Mouse (Mus musculus) heart, embryonic 11.5 days (tissue): ENCODE data around the gene Agl. TPM values are rescaled to one million over a fixed set of nuclear protein-coding genes. Genes with fewer than 3 reads are reported as not detected.

ENCODE experiments used
- ATAC-seq: fragments of 200-750 bp; cut with Nextera tagmentation; replicated peaks from 2 replicates; pipeline ENCODE4 v1.8.0; 2017; ENCODE audit warnings: moderate library complexity; ENCODE audit not compliant: insufficient number of reproducible peaks, low FRiP score, low TSS enrichment
- H3K27ac ChIP-seq: fragments of 300-500 bp; sonication (generic); 2 replicates; pipeline ENCODE4 v1.5.1; 2014; ENCODE audit warnings: mild to moderate bottlenecking, low read depth, low read length
- H3K27me3 ChIP-seq: fragments of 300-500 bp; sonication (generic); 2 replicates; pipeline ENCODE4 v1.6.1; 2014; ENCODE audit warnings: mild to moderate bottlenecking, low read length, mixed read lengths; ENCODE audit not compliant: control insufficient read depth, insufficient read depth
- H3K36me3 ChIP-seq: fragments of 300-500 bp; sonication (generic); 2 replicates; pipeline ENCODE4 v1.6.1; 2014; ENCODE audit warnings: mild to moderate bottlenecking, low read length, moderate library complexity, mixed read lengths; ENCODE audit not compliant: control insufficient read depth, insufficient read depth
- H3K4me1 ChIP-seq: fragments of 300-500 bp; sonication (generic); 2 replicates; pipeline ENCODE4 v1.6.1; 2014; ENCODE audit warnings: low read length; ENCODE audit not compliant: control insufficient read depth, insufficient read depth
- H3K4me2 ChIP-seq: fragments of 300-500 bp; sonication (generic); 2 replicates; pipeline ENCODE4 v1.6.1; 2014; ENCODE audit warnings: mild to moderate bottlenecking, moderate library complexity
- H3K4me3 ChIP-seq: fragments of 300-500 bp; sonication (generic); 2 replicates; pipeline ENCODE4 v1.5.1; 2014; ENCODE audit warnings: low read depth, low read length
- H3K9ac ChIP-seq: fragments of 300-500 bp; sonication (generic); 2 replicates; pipeline ENCODE4 v1.6.1; 2014; ENCODE audit warnings: mild to moderate bottlenecking, low read depth, low read length, moderate library complexity
- H3K9me3 ChIP-seq: fragments of 300-500 bp; sonication (generic); replicated peaks from 2 replicates; pipeline ENCODE4 v1.6.1; 2016; ENCODE audit warnings: low read length; ENCODE audit not compliant: control insufficient read depth
- WGBS: fragments of 180-500 bp; shearing (Covaris S2); extraction: QIAGEN DNeasy Blood & Tissue Kit; methylation state at CpG from one replicate; pipeline ENCODE4 v1.1.7; 2014; ENCODE audit not compliant: insufficient replicate concordance; 5-methylcytosine and 5-hydroxymethylcytosine counted together
- polyA plus RNA-seq: library from polyadenylated mRNA; unstranded; fragments of >200 nt; fragmentation: Nextera tagmentation; extraction: Ambion mirVana; gene quantifications from 2 replicates; pipeline ENCODE4 v1.2.1, GENCODE M21; 2014

The Agl gene
- polyA plus RNA-seq, 1 experiment from 2014 or later = 49.2 TPM

GRCm38 (mm10) chr3:116809221-116809620 lies 1.3 kb upstream of the Agl start:
- Histone ChIP-seq H3K27ac (no peak overlapping the region), H3K4me1 (peaks cover 6% of the 10 kb centered on the region; the same call in 1 of the 2 replicates), H3K9ac (no peak overlapping the region), H3K9me3 (no peaks in the 10 kb centered on the region), H3K4me3 (no peak overlapping the region), H3K4me2 (peak overlapping the region; percentile 85; the same call in 1 of the 2 replicates), H3K36me3 (no peaks in the 10 kb centered on the region), H3K27me3 (no peaks in the 10 kb centered on the region)
- no peak for ATAC-seq
- whole genome bisulfite sequencing = 91% methylated on average over 6 of the region's 6 CpGs

GRCm38 (mm10) chr3:116808507-116809217 lies 696 bp upstream of the Agl start:
- H3K27me3 ChIP-seq = no peaks in the 10 kb centered on the region

GRCm38 (mm10) chr3:116805866-116806265 lies 2.1 kb downstream of the Agl start:
- 70% methylated on average over 3 of the region's 3 CpGs for WGBS
- no peaks in the 10 kb centered on the region for H3K36me3 ChIP-seq
- no peak for ATAC-seq
- H3K4me3 ChIP-seq = no peak overlapping the region; the same call in 1 of the 2 replicates
- peak overlapping the region; percentile 85 for H3K4me2 ChIP-seq
- no peaks in the 10 kb centered on the region for H3K9me3 ChIP-seq
- no peaks in the 10 kb centered on the region for H3K27me3 ChIP-seq
- peak overlapping the region; percentile 64 for H3K9ac ChIP-seq
- no peak overlapping the region for H3K27ac ChIP-seq
- peaks cover 3% of the 10 kb centered on the region; the same call in 1 of the 2 replicates for H3K4me1 ChIP-seq

More at GRCm38 (mm10) chr3:116808507-116809217, 696 bp upstream of the Agl start:
- H3K27ac ChIP-seq = peak overlapping the region; percentile 95
- H3K9ac ChIP-seq = peak overlapping the region; percentile 86
- H3K4me3 ChIP-seq = peak overlapping the region; percentile 73
- H3K4me2 ChIP-seq = peak overlapping the region; percentile 85
- no peaks in the 10 kb centered on the region for H3K36me3 ChIP-seq
- 61% methylated on average over 10 of the region's 10 CpGs for WGBS
- ATAC-seq = peak; percentile 37
- no peaks in the 10 kb centered on the region for H3K9me3 ChIP-seq
- H3K4me1 ChIP-seq = peaks cover 3% of the 10 kb centered on the region; the same call in 1 of the 2 replicates

GRCm38 (mm10) chr3:116804746-116805285 lies 3.1 kb downstream of the Agl start:
- Histone ChIP-seq H3K4me1 (peaks cover 3% of the 10 kb centered on the region; the same call in 1 of the 2 replicates), H3K4me2 (peak overlapping the region; percentile 42), H3K4me3 (no peak overlapping the region), H3K27me3 (no peaks in the 10 kb centered on the region), H3K36me3 (no peaks in the 10 kb centered on the region), H3K9ac (no peak overlapping the region), H3K27ac (no peak overlapping the region), H3K9me3 (no peaks in the 10 kb centered on the region)
- ATAC-seq = no peak
- 55% methylated on average over 6 of the region's 6 CpGs for WGBS

GRCm38 (mm10) chr3:116801755-116802154 lies 6.2 kb downstream of the Agl start:
- Histone ChIP-seq H3K4me3 (no peak overlapping the region), H3K9me3 (no peaks in the 10 kb centered on the region), H3K27ac (peak overlapping the region; percentile 50; the same call in 1 of the 2 replicates), H3K36me3 (0 out of 2 replicates have a peak, but pooled peaks cover 1% of the 10 kb centered on the region), H3K9ac (no peak overlapping the region), H3K27me3 (no peaks in the 10 kb centered on the region), H3K4me1 (peaks cover 3% of the 10 kb centered on the region; the same call in 1 of the 2 replicates), H3K4me2 (peak overlapping the region; percentile 1)
- 27% methylated on average over 8 of the region's 8 CpGs for whole genome bisulfite sequencing
- 0 out of 2 replicates have a peak, but pooled peaks have one; percentile 54 for ATAC-seq

GRCm38 (mm10) chr3:116798821-116799510 lies 9.0 kb downstream of the Agl start:
- H3K4me2 ChIP-seq = no peak overlapping the region
- H3K36me3 ChIP-seq = peaks cover 7% of the 10 kb centered on the region; the same call in 1 of the 2 replicates
- ATAC-seq = no peak
- H3K9ac ChIP-seq = no peak overlapping the region
- WGBS = 61% methylated on average over 4 of the region's 4 CpGs
- no peak overlapping the region for H3K27ac ChIP-seq
- no peaks in the 10 kb centered on the region; the same call in 1 of the 2 replicates for H3K4me1 ChIP-seq
- H3K9me3 ChIP-seq = no peaks in the 10 kb centered on the region
- no peaks in the 10 kb centered on the region for H3K27me3 ChIP-seq
- no peak overlapping the region for H3K4me3 ChIP-seq

GRCm38 (mm10) chr3:116788851-116789250 lies 19.1 kb downstream of the Agl start:
- H3K36me3 ChIP-seq = peaks cover 18% of the 10 kb centered on the region

GRCm38 (mm10) chr3:116786543-116786942 lies 21.4 kb downstream of the Agl start:
- Histone ChIP-seq H3K36me3 (peaks cover 10% of the 10 kb centered on the region), H3K4me3 (no peak overlapping the region), H3K27ac (no peak overlapping the region), H3K27me3 (no peaks in the 10 kb centered on the region), H3K4me2 (no peak overlapping the region), H3K9me3 (no peaks in the 10 kb centered on the region), H3K9ac (no peak overlapping the region), H3K4me1 (no peaks in the 10 kb centered on the region)
- ATAC-seq = no peak
- 84% methylated on average over 9 of the region's 9 CpGs for WGBS

More at GRCm38 (mm10) chr3:116788851-116789250, 19.1 kb downstream of the Agl start:
- no peak overlapping the region for H3K9ac ChIP-seq
- 87% methylated on average over 5 of the region's 5 CpGs for WGBS
- no peaks in the 10 kb centered on the region for H3K27me3 ChIP-seq
- no peak overlapping the region for H3K27ac ChIP-seq
- H3K4me3 ChIP-seq = no peak overlapping the region
- no peaks in the 10 kb centered on the region for H3K4me1 ChIP-seq
- ATAC-seq = no peak
- no peak overlapping the region for H3K4me2 ChIP-seq
- no peaks in the 10 kb centered on the region for H3K9me3 ChIP-seq
